Mouse (Mus musculus): ENCODE measurements around the gene Trim67. TPM values are rescaled to one million over a fixed set of nuclear protein-coding genes. Genes with fewer than 3 reads are reported as not detected.
"Not testable (repeated sequence)": the region's sequence is repeated elsewhere in the genome, so short reads cannot be mapped to it uniquely, and the experiment has no call there.

Gene Trim67
- polyA plus RNA-seq, 1 experiment from 2014 or later = 0.70 TPM

DNA sequence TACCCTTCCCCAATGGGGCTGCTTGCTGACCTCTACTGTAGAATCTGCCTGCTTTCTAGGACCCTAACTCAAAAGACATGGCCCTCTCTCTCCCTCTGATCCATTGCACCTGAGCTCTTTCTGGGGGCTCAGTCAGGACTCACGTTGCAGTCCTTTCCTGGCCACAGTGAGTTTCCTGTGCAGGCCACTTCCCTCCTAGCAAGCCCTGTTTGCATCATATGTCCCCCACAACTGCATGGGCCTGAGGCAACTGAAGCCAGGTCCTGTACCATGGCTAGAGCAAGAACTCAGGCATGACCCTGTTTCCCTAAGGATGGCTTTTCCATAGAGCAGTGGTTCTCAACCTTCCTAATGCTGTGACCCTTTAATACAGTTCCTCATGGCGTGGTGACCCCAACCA, 45.1 kb downstream of the Trim67 start:
- ATAC-seq (ENCODE audit: insufficient read depth) (no peak), DNase-seq (no peak)
- H3K27ac ChIP-seq (ENCODE audit: low read depth) = no peak overlapping the region
- H3K9me3 ChIP-seq (ENCODE audit: low read depth, low read length) = no peaks in the 10 kb centered on the region
- H3K4me1 ChIP-seq (ENCODE audit: insufficient read depth) = no peaks in the 10 kb centered on the region
- 76% methylated on average over 2 of the region's 2 CpGs for WGBS
- H3K9ac ChIP-seq = no peak overlapping the region
- H3K27me3 ChIP-seq (ENCODE audit: insufficient read depth, low read length) = no peaks in the 10 kb centered on the region
- no peak for TF ChIP-seq CTCF (IDR thresholded peaks at IDR 0.05; ENCODE audit: low read depth)
- H3K4me2 ChIP-seq = no peak overlapping the region
- H3K4me3 ChIP-seq (ENCODE audit: low read depth, low read length) = no peak overlapping the region
- H3K36me3 ChIP-seq (ENCODE audit: insufficient read depth) = peaks cover 48% of the 10 kb centered on the region

DNA sequence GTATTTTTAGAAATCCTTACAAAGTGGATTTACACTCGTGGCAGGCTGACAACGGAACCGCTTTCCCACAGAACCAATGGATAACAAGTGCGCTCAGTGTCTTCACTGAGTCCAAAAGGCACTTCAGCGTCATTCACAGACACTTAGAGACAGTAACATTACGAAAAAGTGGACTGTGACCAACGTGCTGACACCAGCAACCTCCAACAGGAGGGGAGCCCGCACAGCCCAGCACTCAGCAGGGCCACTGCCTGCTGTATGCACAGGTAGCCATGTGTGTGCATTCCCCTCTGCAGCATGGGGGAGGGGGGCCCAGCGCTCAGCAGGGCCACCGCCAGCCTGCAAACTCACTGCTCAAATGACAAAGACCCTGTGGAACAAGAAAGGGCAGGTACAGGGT, 46.5 kb downstream of the Trim67 start:
- Histone ChIP-seq H3K4me3 (ENCODE audit: low read depth, low read length) (no peak overlapping the region), H3K9me3 (ENCODE audit: low read depth, low read length) (no peaks in the 10 kb centered on the region), H3K27me3 (ENCODE audit: insufficient read depth, low read length) (no peaks in the 10 kb centered on the region), H3K36me3 (ENCODE audit: insufficient read depth) (peaks cover 50% of the 10 kb centered on the region), H3K4me2 (no peak overlapping the region), H3K27ac (ENCODE audit: low read depth) (no peak overlapping the region), H3K9ac (no peak overlapping the region), H3K4me1 (ENCODE audit: insufficient read depth) (no peaks in the 10 kb centered on the region)
- TF ChIP-seq CTCF (IDR thresholded peaks at IDR 0.05; ENCODE audit: low read depth) = no peak
- DNase-seq (no peak), ATAC-seq (ENCODE audit: insufficient read depth) (no peak)
- WGBS = 91% methylated on average over 10 of the region's 10 CpGs

DNA sequence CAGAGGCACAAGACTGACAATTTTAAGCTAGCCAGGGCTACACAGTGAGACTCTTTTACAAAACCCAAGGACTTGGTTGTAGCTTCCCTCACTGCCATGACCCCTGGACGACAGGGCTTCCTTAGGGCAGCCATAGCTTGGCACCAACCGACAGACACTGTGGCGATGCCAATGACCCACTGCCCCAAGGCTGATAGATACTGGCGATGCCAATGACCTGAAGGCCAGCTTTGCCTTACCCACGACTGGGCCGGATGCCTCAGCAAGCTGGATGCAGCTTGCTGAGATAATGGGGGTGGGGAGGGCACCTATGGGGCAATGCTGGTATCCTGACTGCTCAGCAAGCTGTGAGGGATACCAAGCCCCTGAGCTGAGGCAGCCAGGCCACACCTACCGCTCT, 48.0 kb downstream of the Trim67 start:
- Histone ChIP-seq H3K27me3 (ENCODE audit: insufficient read depth, low read length) (no peaks in the 10 kb centered on the region), H3K4me3 (ENCODE audit: low read depth, low read length) (no peak overlapping the region), H3K36me3 (ENCODE audit: insufficient read depth) (peaks cover 57% of the 10 kb centered on the region), H3K4me1 (ENCODE audit: insufficient read depth) (no peaks in the 10 kb centered on the region), H3K9ac (no peak overlapping the region), H3K4me2 (no peak overlapping the region), H3K9me3 (ENCODE audit: low read depth, low read length) (no peaks in the 10 kb centered on the region), H3K27ac (ENCODE audit: low read depth) (no peak overlapping the region)
- no peak for TF ChIP-seq CTCF (IDR thresholded peaks at IDR 0.05; ENCODE audit: low read depth)
- DNase-seq = no peak
- no peak for ATAC-seq (ENCODE audit: insufficient read depth)
- 92% methylated on average over 7 of the region's 7 CpGs for WGBS

DNA sequence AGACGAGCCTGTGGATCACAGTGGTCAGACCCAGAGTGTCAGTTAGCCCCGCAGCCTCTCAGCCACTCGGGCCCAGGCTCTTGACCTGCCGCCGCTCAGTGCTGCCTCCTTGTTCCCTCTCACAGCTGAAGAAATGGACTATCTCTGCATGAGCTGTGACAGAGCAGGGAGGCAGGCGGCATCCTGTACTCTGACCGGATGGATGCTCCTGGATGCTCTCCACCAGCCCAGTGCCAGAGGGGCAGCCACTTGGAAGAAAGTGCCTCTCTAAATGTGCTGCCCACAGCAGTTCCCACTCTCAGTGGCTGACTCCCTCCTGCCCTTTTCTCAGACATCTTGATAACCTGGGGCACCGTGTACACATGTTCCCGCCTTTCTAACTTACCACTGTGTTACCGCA, 48.9 kb downstream of the Trim67 start:
- 89% methylated on average over 10 of the region's 10 CpGs for WGBS
- Histone ChIP-seq H3K9ac (no peak overlapping the region), H3K4me3 (ENCODE audit: low read depth, low read length) (no peak overlapping the region), H3K36me3 (ENCODE audit: insufficient read depth) (peaks cover 57% of the 10 kb centered on the region), H3K27me3 (ENCODE audit: insufficient read depth, low read length) (no peaks in the 10 kb centered on the region), H3K4me2 (no peak overlapping the region), H3K27ac (ENCODE audit: low read depth) (no peak overlapping the region), H3K9me3 (ENCODE audit: low read depth, low read length) (no peaks in the 10 kb centered on the region), H3K4me1 (ENCODE audit: insufficient read depth) (no peaks in the 10 kb centered on the region)
- no peak for ATAC-seq (ENCODE audit: insufficient read depth)
- no peak for DNase-seq
- no peak for TF ChIP-seq CTCF (IDR thresholded peaks at IDR 0.05; ENCODE audit: low read depth)

DNA sequence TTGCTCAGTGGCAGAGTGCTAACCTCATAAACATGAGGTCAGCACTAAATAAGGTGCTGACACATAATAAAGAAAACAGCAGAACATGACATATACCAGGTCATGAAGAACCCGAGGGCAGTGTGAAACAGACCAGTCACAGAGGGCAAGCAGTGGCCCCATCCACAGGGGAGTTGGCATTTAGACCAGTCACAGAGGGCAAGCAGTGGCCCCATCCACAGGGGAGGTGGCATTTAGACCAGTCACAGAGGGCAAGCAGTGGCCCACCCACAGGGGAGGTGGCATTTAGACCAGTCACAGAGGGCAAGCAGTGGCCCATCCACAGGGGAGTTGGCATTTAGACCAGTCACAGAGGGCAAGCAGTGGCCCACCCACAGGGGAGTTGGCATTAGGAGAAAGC, 50.0 kb downstream of the Trim67 start:
- not testable (repeated sequence) for DNase-seq; H3K27me3 ChIP-seq (ENCODE audit: insufficient read depth, low read length); H3K4me3 ChIP-seq (ENCODE audit: low read depth, low read length); H3K9ac ChIP-seq; H3K27ac ChIP-seq (ENCODE audit: low read depth); H3K4me2 ChIP-seq; ATAC-seq (ENCODE audit: insufficient read depth); H3K4me1 ChIP-seq (ENCODE audit: insufficient read depth); H3K9me3 ChIP-seq (ENCODE audit: low read depth, low read length)
- WGBS = 79% methylated on average over 1 of the region's 1 CpGs
- peaks cover 51% of the 10 kb centered on the region for H3K36me3 ChIP-seq (ENCODE audit: insufficient read depth)

DNA sequence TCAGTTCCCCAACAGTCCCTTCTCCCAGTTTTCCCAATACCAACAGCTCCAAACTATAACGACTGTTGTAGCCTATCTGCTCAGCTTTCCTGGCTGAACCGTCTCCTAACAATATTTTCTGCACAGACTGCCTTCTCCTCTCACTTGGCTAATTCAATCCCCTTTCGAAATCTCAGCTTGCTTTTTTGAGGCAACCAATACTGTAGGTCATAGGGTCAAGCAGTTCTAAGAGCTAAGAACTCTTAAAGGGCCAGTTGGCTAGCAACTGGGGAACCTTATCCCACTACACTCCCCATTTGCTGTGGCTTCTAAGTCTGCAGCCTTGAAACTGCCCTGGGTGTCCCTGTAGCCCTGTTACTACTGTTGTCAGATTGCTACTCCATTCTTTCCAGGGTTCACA, 52.2 kb downstream of the Trim67 start:
- Histone ChIP-seq H3K4me1 (ENCODE audit: insufficient read depth) (no peaks in the 10 kb centered on the region), H3K27me3 (ENCODE audit: insufficient read depth, low read length) (no peaks in the 10 kb centered on the region), H3K9ac (no peak overlapping the region), H3K4me3 (ENCODE audit: low read depth, low read length) (no peak overlapping the region), H3K27ac (ENCODE audit: low read depth) (no peak overlapping the region), H3K4me2 (no peak overlapping the region), H3K36me3 (ENCODE audit: insufficient read depth) (peaks cover 29% of the 10 kb centered on the region), H3K9me3 (ENCODE audit: low read depth, low read length) (no peaks in the 10 kb centered on the region)
- DNase-seq (no peak), ATAC-seq (ENCODE audit: insufficient read depth) (no peak)
- TF ChIP-seq CTCF (IDR thresholded peaks at IDR 0.05; ENCODE audit: low read depth) = no peak
- WGBS = 49% methylated on average over 3 of the region's 3 CpGs

DNA sequence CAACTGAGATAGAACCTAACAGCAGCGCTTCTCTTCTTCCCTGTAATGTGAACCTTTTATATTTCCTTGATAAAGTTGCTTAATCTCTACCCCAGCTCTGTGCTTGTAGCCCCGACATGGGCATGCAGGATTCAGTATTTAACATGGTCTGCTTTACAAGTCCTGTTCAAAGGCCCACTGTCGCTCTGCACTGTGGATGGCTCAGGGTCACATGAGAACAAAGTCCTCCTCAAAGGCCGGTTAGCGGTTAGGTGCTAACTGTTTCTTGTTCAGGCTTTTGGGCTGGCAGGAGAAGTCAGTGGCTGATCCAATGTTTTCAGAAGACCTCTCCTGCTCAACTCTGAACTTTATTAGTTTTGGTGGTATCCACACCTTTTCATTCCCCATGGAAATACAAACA, 52.7 kb downstream of the Trim67 start:
- no peak for DNase-seq
- Histone ChIP-seq H3K27ac (ENCODE audit: low read depth) (no peak overlapping the region), H3K27me3 (ENCODE audit: insufficient read depth, low read length) (no peaks in the 10 kb centered on the region), H3K9me3 (ENCODE audit: low read depth, low read length) (no peaks in the 10 kb centered on the region), H3K9ac (no peak overlapping the region), H3K4me2 (no peak overlapping the region), H3K4me3 (ENCODE audit: low read depth, low read length) (no peak overlapping the region), H3K4me1 (ENCODE audit: insufficient read depth) (no peaks in the 10 kb centered on the region), H3K36me3 (ENCODE audit: insufficient read depth) (peaks cover 25% of the 10 kb centered on the region)
- ATAC-seq (ENCODE audit: insufficient read depth) = no peak
- no peak for TF ChIP-seq CTCF (IDR thresholded peaks at IDR 0.05; ENCODE audit: low read depth)
- 88% methylated on average over 5 of the region's 5 CpGs for WGBS

DNA sequence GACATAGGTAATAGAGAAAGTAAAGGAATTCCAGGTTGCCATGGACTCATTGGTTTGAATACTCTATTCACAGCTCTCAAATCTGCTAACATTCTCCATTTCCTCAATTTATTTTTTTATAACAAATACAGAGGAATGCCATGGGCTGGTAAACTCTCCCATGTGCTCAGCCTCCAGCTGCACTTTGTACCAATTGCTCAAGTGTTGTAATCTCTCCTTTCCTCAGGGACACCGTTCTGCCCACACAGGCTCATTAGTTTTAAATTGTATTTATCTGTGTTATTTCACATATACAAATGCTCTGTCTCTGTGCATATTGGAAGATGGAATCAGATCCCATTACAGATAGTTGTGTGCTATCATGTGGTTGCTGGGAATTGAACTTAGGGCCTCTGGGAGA, 60.6 kb downstream of the Trim67 start:
- peaks cover 55% of the 10 kb centered on the region for H3K36me3 ChIP-seq (ENCODE audit: insufficient read depth)
- no peak overlapping the region for H3K27ac ChIP-seq (ENCODE audit: low read depth)
- WGBS = 91% methylated on average over 1 of the region's 1 CpGs
- ATAC-seq (ENCODE audit: insufficient read depth) (no peak), DNase-seq (no peak)
- no peak for TF ChIP-seq CTCF (IDR thresholded peaks at IDR 0.05; ENCODE audit: low read depth)
- H3K4me2 ChIP-seq = no peak overlapping the region
- H3K4me1 ChIP-seq (ENCODE audit: insufficient read depth) = no peaks in the 10 kb centered on the region
- no peak overlapping the region for H3K4me3 ChIP-seq (ENCODE audit: low read depth, low read length)
- H3K27me3 ChIP-seq (ENCODE audit: insufficient read depth, low read length) = no peaks in the 10 kb centered on the region
- H3K9ac ChIP-seq = no peak overlapping the region
- peaks cover 15% of the 10 kb centered on the region; the same call in 1 of the 2 replicates for H3K9me3 ChIP-seq (ENCODE audit: low read depth, low read length)
